Mouse (Mus musculus): ENCODE measurements around the gene Mcm2.

DNA sequence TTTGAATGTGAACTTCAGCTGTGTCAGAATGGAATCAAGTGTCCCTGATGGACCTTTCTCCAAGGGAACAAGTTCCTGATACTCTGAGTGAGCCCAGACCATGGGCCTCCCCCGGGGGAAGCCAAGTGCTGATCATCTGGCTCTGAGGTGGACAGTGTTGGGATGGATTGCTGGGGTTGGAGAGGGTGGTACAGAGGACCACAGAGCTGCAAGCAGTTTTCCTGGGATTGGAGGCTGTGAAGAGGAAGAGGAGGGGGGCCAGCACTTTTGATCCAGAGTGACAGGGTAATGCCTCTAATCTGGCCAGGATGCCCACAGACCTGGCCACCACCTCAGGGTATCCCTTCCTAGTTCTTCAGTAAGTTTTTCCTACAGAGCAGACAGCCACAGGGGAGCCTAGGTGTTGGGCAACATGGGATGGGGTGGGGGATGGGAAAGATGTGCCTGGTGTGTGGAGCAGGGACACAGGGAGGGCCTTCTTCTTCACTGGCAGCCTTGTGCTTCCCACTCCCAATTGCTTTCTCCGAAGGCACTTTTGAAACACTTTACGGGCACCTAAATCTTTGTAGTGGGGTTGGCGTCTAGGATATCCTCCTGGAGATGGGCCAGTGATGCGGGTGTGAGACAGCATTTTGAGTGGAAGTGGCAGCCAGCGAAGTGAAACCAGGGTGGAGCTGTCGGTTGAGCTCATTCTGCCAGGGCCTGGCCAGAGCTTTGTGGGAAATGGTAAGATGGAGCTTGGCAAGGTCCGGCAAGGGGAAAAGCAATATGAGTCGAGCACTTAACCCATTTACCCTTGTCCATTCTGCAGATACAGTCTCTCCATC, 41.7 kb upstream of the Mcm2 start:
- TF ChIP-seq MYC (IDR thresholded peaks at IDR 0.05; ENCODE audit: low read depth, low read length) (no peak), CTCF (conservative IDR thresholded peaks at IDR 0.05 in 1 of 2, IDR thresholded peaks at IDR 0.05 in 1 of 2; ENCODE audit: low read depth in 2 of 2, low read length in 2 of 2) (no peak)
